9 mouse cellular contexts compared by ENCODE assay signal in genomic region chr2:27734328-27734727, GRCm38 (mm10). TPM values are rescaled to one million over a fixed set of nuclear protein-coding genes. Genes with fewer than 3 reads are reported as not detected.
A peak's percentile ranks its signal among the peaks of the same experiment; 100 is the strongest.
DNase-seq lines count a peak whose midpoint lies in the region; ATAC-seq lines count a peak whose summit lies in the region.
"Had no signal": no experiment of that assay in that cellular context is flagged by ENCODE, and none has a peak within 500 bp of the region (broad histone marks: within the 10 kb centered on the region; RNA-seq: fewer than 3 reads in every experiment).

No protein-coding gene starts in this region.

- no peaks in the 10 kb centered on the region for H3K27me3 ChIP-seq in midbrain, embryonic 11.5 days (ENCODE audit: control insufficient read depth, insufficient read depth, low read length)
- H3K27me3 ChIP-seq in midbrain, embryonic 15.5 days (replicated peaks): no peaks in the 10 kb centered on the region
- H3K27me3 ChIP-seq in stomach, embryonic 15.5 days (replicated peaks): no peaks in the 10 kb centered on the region

- no peak for ATAC-seq in midbrain, embryonic 11.5 days (ENCODE audit: low FRiP score)
- ATAC-seq in midbrain, embryonic 15.5 days (replicated peaks): no peak
- ATAC-seq in stomach, embryonic 15.5 days (ENCODE audit: insufficient read depth, low FRiP score, low read depth): peak; percentile 41; the same call in 1 of the 2 replicates
- ATAC-seq: activated CD4-positive, CD25-positive, alpha-beta regulatory T cell, adult 4 months had no signal

- 0 out of 2 replicates have a peak overlapping the region, but pooled peaks have one; percentile 2 for H3K9ac ChIP-seq in midbrain, embryonic 11.5 days (ENCODE audit: low read length)
- H3K9ac ChIP-seq in midbrain, embryonic 15.5 days: no peak overlapping the region
- H3K9ac ChIP-seq in stomach, embryonic 15.5 days: no peak overlapping the region

- H3K4me3 ChIP-seq in midbrain, embryonic 11.5 days (ENCODE audit: low read depth, low read length): no peak overlapping the region
- no peak overlapping the region for H3K4me3 ChIP-seq in midbrain, embryonic 15.5 days
- H3K4me3 ChIP-seq in stomach, embryonic 15.5 days (replicated peaks): no peak overlapping the region

- no peaks in the 10 kb centered on the region for H3K36me3 ChIP-seq in midbrain, embryonic 11.5 days (ENCODE audit: control insufficient read depth, insufficient read depth, low read length)
- H3K36me3 ChIP-seq in midbrain, embryonic 15.5 days (replicated peaks): no peaks in the 10 kb centered on the region
- 0 out of 2 replicates have a peak, but pooled peaks cover 8% of the 10 kb centered on the region for H3K36me3 ChIP-seq in stomach, embryonic 15.5 days

- no peak overlapping the region for H3K27ac ChIP-seq in midbrain, embryonic 11.5 days (ENCODE audit: low read depth, low read length)
- no peak overlapping the region for H3K27ac ChIP-seq in midbrain, embryonic 15.5 days
- H3K27ac ChIP-seq in stomach, embryonic 15.5 days: peak overlapping the region; percentile 23

- DNase-seq in adrenal gland, postnatal 10 days: peak; percentile 52
- DNase-seq in adrenal gland, adult (ENCODE audit: inconsistent age in 2 of 2, low spot score in 1 of 2): no peak
- DNase-seq in midbrain, embryonic 11.5 days (ENCODE audit: low spot score, missing footprints): no peak
- peak; percentile 56 for DNase-seq in kidney, postnatal 14 days
- DNase-seq in right cerebral cortex, postnatal 36 days (ENCODE audit: low spot score in 2 of 2): no peak
- DNase-seq in left cerebral cortex, adult 8-10 months (ENCODE audit: low spot score in 2 of 2): no peak

- peaks cover 16% of the 10 kb centered on the region for H3K4me1 ChIP-seq in midbrain, embryonic 11.5 days (ENCODE audit: control insufficient read depth, insufficient read depth, low read length)
- H3K4me1 ChIP-seq in midbrain, embryonic 15.5 days: peaks cover 28% of the 10 kb centered on the region
- peaks cover 43% of the 10 kb centered on the region for H3K4me1 ChIP-seq in stomach, embryonic 15.5 days

- no peaks in the 10 kb centered on the region for H3K9me3 ChIP-seq in midbrain, embryonic 11.5 days (ENCODE audit: control insufficient read depth, low read length)
- H3K9me3 ChIP-seq in midbrain, embryonic 15.5 days: no peaks in the 10 kb centered on the region
- H3K9me3 ChIP-seq in stomach, embryonic 15.5 days: no peaks in the 10 kb centered on the region

- WGBS in midbrain, embryonic 11.5 days: 29% methylated on average over 1 of the region's 1 CpGs
- WGBS in midbrain, embryonic 15.5 days: 25% methylated on average over 1 of the region's 1 CpGs
- 0% methylated on average over 1 of the region's 1 CpGs for WGBS in stomach, embryonic 15.5 days

- H3K4me2 ChIP-seq in midbrain, embryonic 11.5 days: no peak overlapping the region
- H3K4me2 ChIP-seq in midbrain, embryonic 15.5 days: no peak overlapping the region
- H3K4me2 ChIP-seq in stomach, embryonic 15.5 days: no peak overlapping the region

RNA-seq across cellular contexts. Expression of gene Rxra, which starts 58.1 kb away (rescaled TPM):
- total RNA-seq in adrenal gland, postnatal 10 days (2021): 10 to 100 TPM; 49.3 to 75.6 TPM
- 6.7 and 6.9 TPM in 2 replicates for polyA plus RNA-seq in midbrain, embryonic 11.5 days (2014; fragmentation: Nextera tagmentation; extraction: Ambion mirVana)
- 3.1 and 4.1 TPM in 2 replicates for polyA plus RNA-seq in midbrain, embryonic 15.5 days (2015; fragmentation: Nextera tagmentation; extraction: Ambion mirVana)
- polyA plus RNA-seq in stomach, embryonic 15.5 days (2015; fragmentation: Nextera tagmentation; extraction: Ambion mirVana): 12.4 and 13.0 TPM in 2 replicates
- 10 to 100 TPM; 23.5 to 28.6 (median 26.1) TPM for total RNA-seq in left cerebral cortex, adult 8-10 months (2022)

Comparison
In these comparisons a context has a peak if more than half of its experiments do, and no peak if none do; other contexts are left out.
1. DNase-seq: peak in adrenal gland, postnatal 10 days (single experiment) and kidney, postnatal 14 days (single experiment); none in adrenal gland, adult (0 of 2), midbrain, embryonic 11.5 days (single experiment), right cerebral cortex, postnatal 36 days (0 of 2) and left cerebral cortex, adult 8-10 months (0 of 2).